Mouse (Mus musculus) lung, postnatal 14 days (tissue): ENCODE results near the gene Cd82.

ENCODE experiments used
- DNase-seq: peaks from one replicate; pipeline ENCODE4 v3.0.0; 2021

Gene Cd82

GRCm38 (mm10) chr2:93462760-93463159 is at the start of gene Cd82:
Cd82 (minus strand) TSS chr2:93463140.
- peak; percentile 74 for DNase-seq

- DNase-seq: no peak
Observed at GRCm38 (mm10) chr2:93512130-93512529, 49.2 kb upstream of the Cd82 start.

DNA sequence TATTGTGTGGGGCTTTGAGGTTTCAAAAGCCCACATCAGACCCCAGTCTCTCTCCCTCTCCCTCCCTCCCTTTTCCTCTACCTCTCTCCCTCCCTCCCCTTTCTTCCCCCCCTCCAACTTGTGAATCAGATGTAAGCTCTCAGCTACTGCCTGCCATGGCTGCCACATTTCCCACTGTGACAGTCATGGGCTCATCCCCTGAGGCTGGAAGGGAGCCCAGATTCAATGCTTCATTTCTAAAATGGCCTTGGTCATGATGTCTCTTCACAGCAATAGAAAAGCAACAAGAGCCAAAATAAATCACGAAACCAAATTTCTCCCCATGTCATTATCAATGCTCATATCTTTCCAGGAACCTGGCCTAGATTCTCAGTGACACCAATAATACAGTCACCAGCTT is 47.9 kb upstream of the Cd82 start:
- DNase-seq: no peak

- DNase-seq: no peak
Observed at GRCm38 (mm10) chr2:93509777-93510750, 47.1 kb upstream of the Cd82 start.

DNA sequence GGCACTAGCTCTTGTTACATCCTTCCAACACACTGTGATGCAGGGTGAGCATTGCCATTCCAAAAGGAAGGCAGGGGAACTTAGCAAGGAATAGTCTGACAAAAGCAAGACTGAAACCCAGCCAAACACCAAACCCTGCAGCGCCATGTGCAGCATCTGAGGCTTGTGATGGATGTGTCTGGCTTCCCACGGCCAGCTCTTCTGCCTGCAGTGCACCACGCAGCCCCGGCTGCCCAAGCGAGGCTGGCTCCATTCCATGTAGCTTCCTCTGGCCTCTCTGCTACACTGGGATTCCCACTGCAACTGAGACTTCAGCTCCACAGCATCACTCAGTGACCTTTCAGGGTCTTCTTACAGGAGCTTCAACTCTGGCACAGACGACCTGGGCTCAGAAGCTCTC is 42.2 kb upstream of the Cd82 start:
- DNase-seq: no peak

DNA sequence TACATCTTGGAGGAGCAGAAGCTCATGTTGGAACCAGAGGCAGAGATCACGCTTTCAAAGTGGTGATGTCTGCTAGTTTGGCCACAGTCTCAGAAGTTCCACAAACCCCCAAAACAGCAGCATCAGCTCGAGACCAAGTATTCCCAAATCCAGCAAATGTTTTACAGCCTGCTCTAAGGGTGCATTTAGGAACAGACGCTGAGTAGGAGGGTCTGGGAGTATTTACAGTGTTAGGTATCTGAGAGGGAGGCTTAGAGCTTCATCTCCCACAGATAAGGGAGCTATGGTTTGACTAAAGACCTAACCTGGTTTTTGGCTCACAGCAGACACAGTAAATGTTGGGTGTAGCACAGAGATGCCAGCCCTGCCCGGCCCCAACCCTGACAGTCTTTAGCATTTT is 40.4 kb upstream of the Cd82 start:
- no peak for DNase-seq

DNA sequence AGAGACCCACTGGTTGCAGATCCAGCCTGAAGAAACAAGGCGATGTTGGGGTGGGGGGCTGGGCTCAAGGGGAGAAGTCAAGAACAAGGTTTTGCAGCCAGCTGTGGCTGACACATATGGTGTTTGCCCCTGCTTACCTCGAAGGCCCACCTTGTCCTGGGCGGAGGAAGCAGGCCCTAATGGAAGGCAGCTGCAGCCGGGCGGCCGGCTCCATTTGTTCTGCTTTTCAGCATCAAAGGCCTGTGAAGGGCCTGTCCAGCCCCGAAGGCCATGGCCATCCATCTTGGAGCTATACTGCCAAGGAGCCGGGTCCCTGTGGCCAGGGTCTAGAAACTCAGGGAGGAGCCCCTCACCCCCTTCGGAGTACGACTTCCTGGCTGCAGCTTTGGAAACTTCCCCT is 38.4 kb upstream of the Cd82 start:
- no peak for DNase-seq

- DNase-seq: no peak
Observed at GRCm38 (mm10) chr2:93497221-93497620, 34.3 kb upstream of the Cd82 start.

- DNase-seq: no peak
Observed at GRCm38 (mm10) chr2:93495170-93495569, 32.2 kb upstream of the Cd82 start.

- DNase-seq: no peak
Observed at GRCm38 (mm10) chr2:93493541-93493940, 30.6 kb upstream of the Cd82 start.

GRCm38 (mm10) chr2:93490516-93490915 is 27.6 kb upstream of the Cd82 start:
- no peak for DNase-seq

GRCm38 (mm10) chr2:93488911-93489587 is 26.1 kb upstream of the Cd82 start:
- peak; percentile 44 for DNase-seq

- DNase-seq: no peak
Observed at GRCm38 (mm10) chr2:93485459-93485858, 22.5 kb upstream of the Cd82 start.

GRCm38 (mm10) chr2:93482036-93482644 is 19.2 kb upstream of the Cd82 start:
- DNase-seq: no peak

GRCm38 (mm10) chr2:93478744-93479143 is 15.8 kb upstream of the Cd82 start:
- DNase-seq: no peak

GRCm38 (mm10) chr2:93477519-93477918 is 14.6 kb upstream of the Cd82 start:
- peak; percentile 70 for DNase-seq

GRCm38 (mm10) chr2:93476487-93476886 is 13.5 kb upstream of the Cd82 start:
- no peak for DNase-seq

- DNase-seq: peak; percentile 90
Observed at GRCm38 (mm10) chr2:93475040-93475439, 12.1 kb upstream of the Cd82 start.

- DNase-seq: no peak
Observed at GRCm38 (mm10) chr2:93473915-93474314, 11.0 kb upstream of the Cd82 start.

DNA sequence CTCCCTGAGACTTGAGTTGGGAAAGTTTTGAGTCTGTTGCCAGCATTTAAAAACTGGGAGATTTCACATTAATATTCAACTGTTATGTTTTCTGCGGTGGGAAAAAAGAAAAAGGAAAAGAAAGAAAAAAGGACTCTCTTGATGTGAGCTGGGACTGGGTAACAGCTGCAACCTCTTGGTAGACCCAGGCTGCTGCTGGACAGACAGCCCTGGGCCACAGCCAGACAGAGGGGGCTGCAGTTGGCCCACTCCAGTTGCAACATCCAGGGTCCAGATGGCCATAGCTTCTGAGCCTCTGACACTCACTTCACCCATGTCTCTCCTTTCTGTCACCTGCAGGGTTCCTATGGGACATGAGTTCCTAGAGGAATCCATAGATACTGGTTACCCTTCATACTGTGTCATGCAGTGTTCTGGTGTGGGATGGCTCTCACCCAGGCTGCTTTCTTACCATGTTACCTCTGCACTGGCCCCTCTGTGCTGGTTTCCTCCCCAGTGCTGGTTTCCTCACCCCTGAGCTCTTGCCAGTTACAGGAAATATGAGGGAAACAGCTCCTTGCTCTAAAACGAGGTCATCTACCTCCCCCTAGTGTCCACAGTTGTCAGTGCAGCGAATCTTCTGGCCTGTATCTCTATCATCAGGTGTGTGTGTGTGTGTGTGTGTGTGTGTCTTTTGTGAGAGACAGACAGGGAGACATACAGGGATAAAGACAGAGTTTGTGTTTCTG is 8.1 kb upstream of the Cd82 start:
- DNase-seq: peak; percentile 87

DNA sequence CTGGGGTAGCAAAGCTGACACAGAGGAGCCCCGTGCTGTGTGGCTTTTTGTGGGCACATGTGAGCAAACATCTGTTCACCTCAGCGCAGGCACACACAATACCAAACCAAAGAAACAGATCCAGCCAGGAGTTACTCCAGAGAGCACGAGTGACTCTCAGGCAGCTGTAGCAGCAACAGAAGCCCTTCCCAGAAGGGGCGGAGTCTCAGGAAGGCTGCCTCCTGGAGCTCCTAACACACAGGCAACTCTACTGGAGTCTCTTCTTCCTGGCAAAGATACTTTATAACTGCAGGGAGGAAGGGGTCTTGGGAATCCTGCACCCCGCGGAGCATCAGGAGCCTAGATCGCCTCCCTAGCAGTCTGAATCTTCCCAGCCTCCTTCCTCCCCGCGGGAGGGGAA is 7.2 kb upstream of the Cd82 start:
- peak; percentile 68 for DNase-seq

DNA sequence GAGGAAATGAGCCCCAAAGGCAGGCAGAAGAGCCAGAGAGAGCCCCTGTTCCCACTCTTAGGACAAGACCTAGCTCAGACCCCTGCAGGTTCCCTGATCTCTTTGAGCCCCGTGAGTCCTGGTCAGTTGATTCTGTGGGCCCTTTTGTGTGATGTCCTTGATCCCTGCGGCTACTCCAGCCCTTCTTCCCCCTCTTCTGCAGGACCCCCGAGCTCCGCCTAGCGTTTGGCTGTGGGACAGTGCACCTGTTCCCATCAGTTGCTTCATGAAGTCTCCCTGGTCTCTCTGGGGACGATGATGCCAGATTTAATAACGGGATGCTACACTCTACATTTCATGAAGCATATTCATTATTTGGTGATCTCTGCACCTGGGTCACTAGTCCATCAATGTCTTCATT is 6.2 kb upstream of the Cd82 start:
- peak; percentile 61 for DNase-seq

DNA sequence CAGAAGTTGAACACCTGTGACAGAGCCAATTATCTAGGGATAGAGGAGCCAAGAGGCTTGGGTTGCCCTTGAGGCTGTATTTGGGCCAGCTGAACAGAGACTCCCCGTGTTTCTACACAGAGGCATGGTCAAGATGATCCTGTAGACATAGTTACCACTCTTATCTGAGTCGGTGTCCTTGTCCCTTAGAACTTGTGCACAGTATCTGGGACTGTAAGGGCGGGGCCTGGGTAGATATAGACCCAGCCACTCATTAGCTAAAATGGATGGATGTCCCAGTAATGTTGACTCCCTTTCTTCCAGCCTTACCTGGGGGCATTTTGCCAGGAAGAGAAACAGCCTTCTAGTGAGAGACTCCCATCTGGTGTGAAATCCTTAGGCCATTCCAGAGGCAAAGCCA is 3.4 kb upstream of the Cd82 start:
- DNase-seq: no peak
